Mouse (Mus musculus): ENCODE measurements around the gene Rnf227. TPM values are rescaled to one million over a fixed set of nuclear protein-coding genes. Genes with fewer than 3 reads are reported as not detected.

Gene Rnf227
- polyA plus RNA-seq, 2 experiments = 12.2 to 13.6 TPM

- Histone ChIP-seq H3K4me1 (ENCODE audit: control insufficient read depth, insufficient read depth, low read length) (peaks cover 31% of the 10 kb centered on the region), H3K36me3 (ENCODE audit: control insufficient read depth, insufficient read depth, low read length) (peaks cover 46% of the 10 kb centered on the region), H3K4me2 (replicated peaks; ENCODE audit: low read depth, low read length, severe bottlenecking) (peak overlapping the region; percentile 94), H3K4me3 (replicated peaks; ENCODE audit: low read length) (peak overlapping the region; percentile 94), H3K27ac (replicated peaks; ENCODE audit: low read depth, low read length) (peak overlapping the region; percentile 94), H3K9ac (ENCODE audit: low read depth, low read length, severe bottlenecking) (0 out of 2 replicates have a peak overlapping the region, but pooled peaks have one; percentile 35), H3K9me3 (ENCODE audit: control insufficient read depth, low read length) (no peaks in the 10 kb centered on the region), H3K27me3 (ENCODE audit: control insufficient read depth, insufficient read depth, low read length) (no peaks in the 10 kb centered on the region)
- WGBS = 3% methylated on average over 6 of the region's 6 CpGs
- ATAC-seq (ENCODE audit: low FRiP score, low read depth) (peak; percentile 4), DNase-seq (ENCODE audit: low spot score) (peak; percentile 84)
- TF ChIP-seq POLR2A (IDR thresholded peaks at IDR 0.05; ENCODE audit: borderline replicate concordance, extremely low read depth, insufficient read depth, insufficient read length) = no peak
These were observed 24.6 kb downstream of the Rnf227 start for GRCm38 (mm10) chr11:69364910-69365309.

GRCm38 (mm10) chr11:69365722-69366121, 25.5 kb downstream of the Rnf227 start:
- 15% methylated on average over 6 of the region's 6 CpGs for WGBS
- Histone ChIP-seq H3K9me3 (ENCODE audit: control insufficient read depth, low read length) (no peaks in the 10 kb centered on the region), H3K27ac (replicated peaks; ENCODE audit: low read depth, low read length) (peak overlapping the region; percentile 94), H3K4me3 (replicated peaks; ENCODE audit: low read length) (peak overlapping the region; percentile 94), H3K4me1 (ENCODE audit: control insufficient read depth, insufficient read depth, low read length) (peaks cover 35% of the 10 kb centered on the region), H3K9ac (ENCODE audit: low read depth, low read length, severe bottlenecking) (peak overlapping the region; percentile 61), H3K36me3 (ENCODE audit: control insufficient read depth, insufficient read depth, low read length) (peaks cover 38% of the 10 kb centered on the region), H3K27me3 (ENCODE audit: control insufficient read depth, insufficient read depth, low read length) (no peaks in the 10 kb centered on the region), H3K4me2 (replicated peaks; ENCODE audit: low read depth, low read length, severe bottlenecking) (peak overlapping the region; percentile 94)
- TF ChIP-seq POLR2A (IDR thresholded peaks at IDR 0.05; ENCODE audit: borderline replicate concordance, extremely low read depth, insufficient read depth, insufficient read length) = no peak
- no peak for ATAC-seq (ENCODE audit: low FRiP score, low read depth)
- peak; percentile 15 for DNase-seq (ENCODE audit: low spot score)

GRCm38 (mm10) chr11:69366157-69366854, 26.0 kb downstream of the Rnf227 start:
- H3K4me2 ChIP-seq (replicated peaks; ENCODE audit: low read depth, low read length, severe bottlenecking) = peak overlapping the region; percentile 94
- H3K27me3 ChIP-seq (ENCODE audit: control insufficient read depth, insufficient read depth, low read length) = no peaks in the 10 kb centered on the region
- WGBS = under 1% methylated on average over 26 of the region's 26 CpGs
- TF ChIP-seq POLR2A (IDR thresholded peaks at IDR 0.05; ENCODE audit: borderline replicate concordance, extremely low read depth, insufficient read depth, insufficient read length) = peak; percentile 39; the same call in 1 of the 2 replicates
- ATAC-seq (ENCODE audit: low FRiP score, low read depth) (peak; percentile 86), DNase-seq (ENCODE audit: low spot score) (peak; percentile 99)
- peak overlapping the region; percentile 61 for H3K9ac ChIP-seq (ENCODE audit: low read depth, low read length, severe bottlenecking)
- H3K9me3 ChIP-seq (ENCODE audit: control insufficient read depth, low read length) = no peaks in the 10 kb centered on the region
- peak overlapping the region; percentile 100 for H3K27ac ChIP-seq (replicated peaks; ENCODE audit: low read depth, low read length)
- H3K4me3 ChIP-seq (replicated peaks; ENCODE audit: low read length) = peak overlapping the region; percentile 94
- peaks cover 32% of the 10 kb centered on the region for H3K36me3 ChIP-seq (ENCODE audit: control insufficient read depth, insufficient read depth, low read length)
- peaks cover 40% of the 10 kb centered on the region for H3K4me1 ChIP-seq (ENCODE audit: control insufficient read depth, insufficient read depth, low read length)

- ATAC-seq (ENCODE audit: low FRiP score, low read depth) (no peak), DNase-seq (ENCODE audit: low spot score) (peak; percentile 33)
- TF ChIP-seq POLR2A (IDR thresholded peaks at IDR 0.05; ENCODE audit: borderline replicate concordance, extremely low read depth, insufficient read depth, insufficient read length) = no peak
- peak overlapping the region; percentile 94 for H3K4me3 ChIP-seq (replicated peaks; ENCODE audit: low read length)
- peaks cover 46% of the 10 kb centered on the region for H3K4me1 ChIP-seq (ENCODE audit: control insufficient read depth, insufficient read depth, low read length)
- H3K27me3 ChIP-seq (ENCODE audit: control insufficient read depth, insufficient read depth, low read length) = no peaks in the 10 kb centered on the region
- peak overlapping the region; percentile 100 for H3K9ac ChIP-seq (ENCODE audit: low read depth, low read length, severe bottlenecking)
- peak overlapping the region; percentile 94 for H3K4me2 ChIP-seq (replicated peaks; ENCODE audit: low read depth, low read length, severe bottlenecking)
- peak overlapping the region; percentile 100 for H3K27ac ChIP-seq (replicated peaks; ENCODE audit: low read depth, low read length)
- H3K36me3 ChIP-seq (ENCODE audit: control insufficient read depth, insufficient read depth, low read length) = peaks cover 25% of the 10 kb centered on the region
- no peaks in the 10 kb centered on the region for H3K9me3 ChIP-seq (ENCODE audit: control insufficient read depth, low read length)
- under 1% methylated on average over 22 of the region's 22 CpGs for WGBS
These were observed 26.8 kb downstream of the Rnf227 start for GRCm38 (mm10) chr11:69366855-69367615.

- DNase-seq (ENCODE audit: low spot score) = peak; percentile 41
- ATAC-seq (ENCODE audit: low FRiP score, low read depth) = no peak
- TF ChIP-seq POLR2A (IDR thresholded peaks at IDR 0.05; ENCODE audit: borderline replicate concordance, extremely low read depth, insufficient read depth, insufficient read length) = no peak
These were observed 27.5 kb downstream of the Rnf227 start for GRCm38 (mm10) chr11:69367616-69368355.

More at GRCm38 (mm10) chr11:69367616-69368355, 27.5 kb downstream of the Rnf227 start:
- Histone ChIP-seq H3K4me1 (ENCODE audit: control insufficient read depth, insufficient read depth, low read length) (peaks cover 48% of the 10 kb centered on the region), H3K27me3 (ENCODE audit: control insufficient read depth, insufficient read depth, low read length) (no peaks in the 10 kb centered on the region), H3K36me3 (ENCODE audit: control insufficient read depth, insufficient read depth, low read length) (peaks cover 17% of the 10 kb centered on the region), H3K4me3 (replicated peaks; ENCODE audit: low read length) (peak overlapping the region; percentile 94), H3K4me2 (replicated peaks; ENCODE audit: low read depth, low read length, severe bottlenecking) (peak overlapping the region; percentile 94), H3K9me3 (ENCODE audit: control insufficient read depth, low read length) (no peaks in the 10 kb centered on the region), H3K9ac (ENCODE audit: low read depth, low read length, severe bottlenecking) (peak overlapping the region; percentile 100), H3K27ac (replicated peaks; ENCODE audit: low read depth, low read length) (peak overlapping the region; percentile 100)
- 2% methylated on average over 22 of the region's 22 CpGs for WGBS
